Mouse (Mus musculus) cortical plate, adult 2 months (tissue): ENCODE data around the gene S100a6.

Experiments used
- CTCF ChIP-seq: fragments of 200-500 bp; IDR thresholded peaks from 2 replicates; pipeline ENCODE4 v1.5.1; 2011; ENCODE audit warnings: mild to moderate bottlenecking, control low read depth, low read length; ENCODE audit not compliant: insufficient read depth; ENCODE audit errors: extremely low read depth
- POLR2A ChIP-seq: fragments of 200-500 bp; IDR thresholded peaks from 2 replicates; pipeline ENCODE4 v1.6.1; 2011; ENCODE audit warnings: mild to moderate bottlenecking, low read length, control low read depth; ENCODE audit not compliant: insufficient read depth; ENCODE audit errors: extremely low read depth

DNA sequence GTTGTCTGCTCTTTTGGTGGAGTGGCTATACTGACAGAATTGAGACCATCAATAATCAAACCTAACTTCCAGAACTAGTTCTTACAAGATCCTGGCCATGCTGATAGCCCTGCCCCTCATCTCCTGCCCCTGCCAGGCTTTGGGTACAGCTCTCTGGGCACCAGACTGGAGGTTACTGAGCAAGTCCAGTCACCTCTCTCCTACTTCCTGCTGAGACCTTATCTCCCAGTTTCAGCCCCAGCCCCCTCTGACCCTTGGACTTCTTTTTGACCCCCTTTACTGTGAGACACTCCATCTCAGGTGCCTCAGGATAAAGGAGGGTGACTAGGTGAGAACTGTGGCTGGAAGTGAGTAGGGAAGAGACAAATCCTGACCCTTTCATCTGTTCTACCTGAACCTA, 3.6 kb upstream of the S100a6 start:
- TF ChIP-seq CTCF (no peak), POLR2A (no peak)
